Mouse (Mus musculus) gastrocnemius, adult 18-20 months (tissue): ENCODE results near the gene Arhgef28. TPM values are rescaled to one million over a fixed set of nuclear protein-coding genes. Genes with fewer than 3 reads are reported as not detected.

Source experiments
- DNase-seq: peaks from one replicate; pipeline ENCODE4 v3.0.0; 2021; ENCODE audit warnings: low spot score
- total RNA-seq, 2 experiments: library from RNA; stranded (reverse); gene quantifications; 2 replicates each; pipeline ENCODE4 v1.2.3; 2021

The Arhgef28 gene
- total RNA-seq, 2 experiments from 2014 or later, result 2.3 to 2.4 TPM

- DNase-seq, result no peak
Measured at GRCm38 (mm10) chr13:97973915-97974314, 232.3 kb downstream of the Arhgef28 start.

GRCm38 (mm10) chr13:97966077-97966476, 240.2 kb downstream of the Arhgef28 start:
- no peak for DNase-seq

GRCm38 (mm10) chr13:97964892-97965424, 241.3 kb downstream of the Arhgef28 start:
- no peak for DNase-seq

GRCm38 (mm10) chr13:97960142-97960541, 246.1 kb downstream of the Arhgef28 start:
- DNase-seq, result no peak

- no peak for DNase-seq
Measured at GRCm38 (mm10) chr13:97959394-97959888, 246.8 kb downstream of the Arhgef28 start.

- DNase-seq, result no peak
Measured at GRCm38 (mm10) chr13:97955759-97956158, 250.5 kb downstream of the Arhgef28 start.

- no peak for DNase-seq
Measured at GRCm38 (mm10) chr13:97954956-97955496, 251.2 kb downstream of the Arhgef28 start.

GRCm38 (mm10) chr13:97954051-97954450, 252.2 kb downstream of the Arhgef28 start:
- no peak for DNase-seq

GRCm38 (mm10) chr13:97953526-97953925, 252.7 kb downstream of the Arhgef28 start:
- no peak for DNase-seq

GRCm38 (mm10) chr13:97948856-97949255, 257.4 kb downstream of the Arhgef28 start:
- no peak for DNase-seq

- no peak for DNase-seq
Measured at GRCm38 (mm10) chr13:97947598-97947997, 258.6 kb downstream of the Arhgef28 start.

GRCm38 (mm10) chr13:97946422-97946821, 259.8 kb downstream of the Arhgef28 start:
- DNase-seq, result no peak

GRCm38 (mm10) chr13:97941909-97942680, 264.1 kb downstream of the Arhgef28 start:
- no peak for DNase-seq

- peak; percentile 16 for DNase-seq
Measured at GRCm38 (mm10) chr13:97941099-97941498, 265.1 kb downstream of the Arhgef28 start.

- DNase-seq, result peak; percentile 12
Measured at GRCm38 (mm10) chr13:97939433-97940160, 266.6 kb downstream of the Arhgef28 start.

GRCm38 (mm10) chr13:97938596-97939297, 267.5 kb downstream of the Arhgef28 start:
- peak; percentile 88 for DNase-seq

- DNase-seq, result peak; percentile 62
Measured at GRCm38 (mm10) chr13:97937919-97938318, 268.3 kb downstream of the Arhgef28 start.

- peak; percentile 16 for DNase-seq
Measured at GRCm38 (mm10) chr13:97928135-97928497, 278.1 kb downstream of the Arhgef28 start.

GRCm38 (mm10) chr13:97927376-97928134, 278.7 kb downstream of the Arhgef28 start:
- DNase-seq, result no peak

GRCm38 (mm10) chr13:97926371-97926770, 279.9 kb downstream of the Arhgef28 start:
- DNase-seq, result no peak

- DNase-seq, result no peak
Measured at GRCm38 (mm10) chr13:97923009-97923408, 283.2 kb downstream of the Arhgef28 start.
